Mouse (Mus musculus): ENCODE data around the gene Usp44. TPM values are rescaled to one million over a fixed set of nuclear protein-coding genes. Genes with fewer than 3 reads are reported as not detected.
A peak's percentile ranks its signal among the peaks of the same experiment; 100 is the strongest.
"Not testable (repeated sequence)": the region's sequence is repeated elsewhere in the genome, so short reads cannot be mapped to it uniquely, and the experiment has no call there.

The Usp44 gene
- total RNA-seq, 2 experiments from 2014 or later, result 0.14 to 0.18 TPM

- intact Hi-C loops (cut with DNase I); DNase-seq: not testable (repeated sequence)
These were observed 3.8 kb downstream of the Usp44 start for GRCm38 (mm10) chr10:93835115-93835514.

GRCm38 (mm10) chr10:93846706-93847105 is 15.4 kb downstream of the Usp44 start:
- intact Hi-C loops (cut with DNase I), result no loop called here
- DNase-seq, result no peak

- DNase-seq, result no peak
- intact Hi-C loops (cut with DNase I), result no loop called here
These were observed 23.8 kb downstream of the Usp44 start for GRCm38 (mm10) chr10:93855126-93855525.

GRCm38 (mm10) chr10:93856095-93856494 is 24.7 kb downstream of the Usp44 start:
- DNase-seq, result no peak
- intact Hi-C loops (cut with DNase I), result no loop called here

GRCm38 (mm10) chr10:93868401-93868800 is 37.0 kb downstream of the Usp44 start:
- no peak for DNase-seq
- intact Hi-C loops (cut with DNase I), result no loop called here

GRCm38 (mm10) chr10:93868886-93869285 is 37.5 kb downstream of the Usp44 start:
- DNase-seq, result no peak
- intact Hi-C loops (cut with DNase I), result no loop called here

GRCm38 (mm10) chr10:93876772-93877171 is 45.4 kb downstream of the Usp44 start:
- intact Hi-C loops (cut with DNase I), result no loop called here

GRCm38 (mm10) chr10:93878732-93879131 is 47.4 kb downstream of the Usp44 start:
- DNase-seq, result no peak
- intact Hi-C loops (cut with DNase I), result no loop called here

More at GRCm38 (mm10) chr10:93876772-93877171, 45.4 kb downstream of the Usp44 start:
- no peak for DNase-seq

GRCm38 (mm10) chr10:93881918-93882317 is 50.6 kb downstream of the Usp44 start:
- intact Hi-C loops (cut with DNase I), result no loop called here

GRCm38 (mm10) chr10:93882738-93883364 is 51.5 kb downstream of the Usp44 start:
- no peak for DNase-seq
- intact Hi-C loops (cut with DNase I), result no loop called here

More at GRCm38 (mm10) chr10:93881918-93882317, 50.6 kb downstream of the Usp44 start:
- no peak for DNase-seq

GRCm38 (mm10) chr10:93885839-93886477 is 54.6 kb downstream of the Usp44 start:
- DNase-seq, result no peak

GRCm38 (mm10) chr10:93888590-93888934 is 57.2 kb downstream of the Usp44 start:
- no peak for DNase-seq
- intact Hi-C loops (cut with DNase I), result no loop called here

More at GRCm38 (mm10) chr10:93885839-93886477, 54.6 kb downstream of the Usp44 start:
- intact Hi-C loops (cut with DNase I), result no loop called here

- intact Hi-C loops (cut with DNase I), result no loop called here
- peak; percentile 69 for DNase-seq
These were observed 57.7 kb downstream of the Usp44 start for GRCm38 (mm10) chr10:93888935-93889578.

- intact Hi-C loops (cut with DNase I), result no loop called here
These were observed 58.2 kb downstream of the Usp44 start for GRCm38 (mm10) chr10:93889579-93889950.

GRCm38 (mm10) chr10:93889976-93890375 is 58.6 kb downstream of the Usp44 start:
- intact Hi-C loops (cut with DNase I), result no loop called here
- DNase-seq, result peak; percentile 4

More at GRCm38 (mm10) chr10:93889579-93889950, 58.2 kb downstream of the Usp44 start:
- DNase-seq, result peak; percentile 92

GRCm38 (mm10) chr10:93890565-93890964 is 59.2 kb downstream of the Usp44 start:
- no peak for DNase-seq
- intact Hi-C loops (cut with DNase I), result no loop called here

GRCm38 (mm10) chr10:93891031-93891430 is 59.7 kb downstream of the Usp44 start:
- intact Hi-C loops (cut with DNase I), result no loop called here
- DNase-seq, result no peak

- no peak for DNase-seq
- intact Hi-C loops (cut with DNase I), result loop anchor here (2.0 kb wide), 1 partner anchor 64 kb away; no protein-coding TSS in a partner anchor
These were observed 61.2 kb downstream of the Usp44 start for GRCm38 (mm10) chr10:93892551-93892950.

GRCm38 (mm10) chr10:93897043-93897646 is 65.8 kb downstream of the Usp44 start, which contains the start of gene Metap2:
Gene Metap2, minus strand, starts transcription at chr10:93897093.
- intact Hi-C loops (cut with DNase I), result no loop called here
- no peak for DNase-seq

- no peak for DNase-seq
- intact Hi-C loops (cut with DNase I), result no loop called here
These were observed 67.9 kb downstream of the Usp44 start for GRCm38 (mm10) chr10:93899303-93899702.

GRCm38 (mm10) chr10:93899907-93900306 is 68.6 kb downstream of the Usp44 start:
- no peak for DNase-seq
- intact Hi-C loops (cut with DNase I), result no loop called here

Measured in left cerebral cortex, postnatal 4 days (tissue).